Mouse (Mus musculus) neural tube, embryonic 10.5 days (tissue): ENCODE data around the gene Slc52a3.
"Not testable (repeated sequence)": the region's sequence is repeated elsewhere in the genome, so short reads cannot be mapped to it uniquely, and the experiment has no call there.

Source experiments
- DNase-seq: peaks from one replicate; pipeline ENCODE4 v3.0.0-alpha.2; 2017; ENCODE audit warnings: low spot score; ENCODE audit errors: extremely low spot score

The Slc52a3 gene

GRCm38 (mm10) chr2:151973595-151974562 lies 22.4 kb upstream of the Slc52a3 start:
- DNase-seq: no peak

GRCm38 (mm10) chr2:151975295-151975694 lies 21.0 kb upstream of the Slc52a3 start:
- DNase-seq: no peak

- DNase-seq: no peak
These were observed 20.2 kb upstream of the Slc52a3 start for GRCm38 (mm10) chr2:151976067-151976466.

- DNase-seq: no peak
These were observed 18.4 kb upstream of the Slc52a3 start for GRCm38 (mm10) chr2:151977689-151978440.

GRCm38 (mm10) chr2:151978494-151978893 lies 17.8 kb upstream of the Slc52a3 start:
- DNase-seq: no peak

- peak; percentile 91 for DNase-seq
These were observed 16.6 kb upstream of the Slc52a3 start, which contains the start of gene Fam110a for GRCm38 (mm10) chr2:151979470-151980354. TSS of gene Fam110a (minus strand) at chr2:151980219.

- DNase-seq: no peak
These were observed 16.0 kb upstream of the Slc52a3 start for GRCm38 (mm10) chr2:151980355-151980693.

- DNase-seq: no peak
These were observed 15.0 kb upstream of the Slc52a3 start for GRCm38 (mm10) chr2:151981268-151981667.

- no peak for DNase-seq
These were observed 13.8 kb upstream of the Slc52a3 start for GRCm38 (mm10) chr2:151982476-151982875.

- no peak for DNase-seq
These were observed 12.3 kb upstream of the Slc52a3 start for GRCm38 (mm10) chr2:151984019-151984418.

GRCm38 (mm10) chr2:151985426-151986172 lies 10.7 kb upstream of the Slc52a3 start:
- no peak for DNase-seq

GRCm38 (mm10) chr2:151986958-151987357 lies 9.4 kb upstream of the Slc52a3 start:
- DNase-seq: no peak

- no peak for DNase-seq
These were observed 7.3 kb upstream of the Slc52a3 start for GRCm38 (mm10) chr2:151988978-151989377.

- no peak for DNase-seq
These were observed 5.3 kb upstream of the Slc52a3 start for GRCm38 (mm10) chr2:151990985-151991394.

- no peak for DNase-seq
These were observed 4.9 kb upstream of the Slc52a3 start for GRCm38 (mm10) chr2:151991446-151991845.

- peak; percentile 82 for DNase-seq
These were observed 1.8 kb upstream of the Slc52a3 start for GRCm38 (mm10) chr2:151994350-151995122.

GRCm38 (mm10) chr2:151997190-151997575 lies 872 bp downstream of the Slc52a3 start:
- not testable (repeated sequence) for DNase-seq

- no peak for DNase-seq
These were observed 1.6 kb downstream of the Slc52a3 start for GRCm38 (mm10) chr2:151997776-151998504.

- DNase-seq: no peak
These were observed 2.2 kb downstream of the Slc52a3 start for GRCm38 (mm10) chr2:151998505-151998899.
